Mouse (Mus musculus): Measurements from ENCODE around the gene Islr.
A peak's percentile ranks its signal among the peaks of the same experiment; 100 is the strongest.

Islr gene

GRCm38 (mm10) chr9:58196610-58197567, 7.2 kb downstream of the Islr start:
- no peak for DNase-seq (ENCODE audit: low read depth, low spot score)

GRCm38 (mm10) chr9:58196141-58196540, 8.0 kb downstream of the Islr start:
- no peak for DNase-seq (ENCODE audit: low read depth, low spot score)

GRCm38 (mm10) chr9:58195671-58196070, 8.4 kb downstream of the Islr start:
- no peak for DNase-seq (ENCODE audit: low read depth, low spot score)

- DNase-seq (ENCODE audit: low read depth, low spot score): no peak
These were observed 9.9 kb downstream of the Islr start for GRCm38 (mm10) chr9:58194222-58194621.

GRCm38 (mm10) chr9:58184456-58184855, 19.6 kb downstream of the Islr start:
- DNase-seq (ENCODE audit: low read depth, low spot score): no peak

- DNase-seq (ENCODE audit: low read depth, low spot score): no peak
These were observed 24.7 kb downstream of the Islr start for GRCm38 (mm10) chr9:58179390-58179789.

GRCm38 (mm10) chr9:58177165-58177564, 26.9 kb downstream of the Islr start:
- DNase-seq (ENCODE audit: low read depth, low spot score): no peak

GRCm38 (mm10) chr9:58175745-58176487, 28.2 kb downstream of the Islr start:
- no peak for DNase-seq (ENCODE audit: low read depth, low spot score)

GRCm38 (mm10) chr9:58174818-58175251, 29.3 kb downstream of the Islr start:
- no peak for DNase-seq (ENCODE audit: low read depth, low spot score)

- DNase-seq (ENCODE audit: low read depth, low spot score): no peak
These were observed 31.2 kb downstream of the Islr start for GRCm38 (mm10) chr9:58172863-58173262.

GRCm38 (mm10) chr9:58169426-58169825, 34.7 kb downstream of the Islr start:
- no peak for DNase-seq (ENCODE audit: low read depth, low spot score)

- DNase-seq (ENCODE audit: low read depth, low spot score): no peak
These were observed 35.2 kb downstream of the Islr start for GRCm38 (mm10) chr9:58168880-58169279.

GRCm38 (mm10) chr9:58165779-58166178, 38.3 kb downstream of the Islr start:
- DNase-seq (ENCODE audit: low read depth, low spot score): no peak

- DNase-seq (ENCODE audit: low read depth, low spot score): no peak
These were observed 41.0 kb downstream of the Islr start for GRCm38 (mm10) chr9:58163146-58163545.

GRCm38 (mm10) chr9:58162173-58162572, 41.9 kb downstream of the Islr start:
- no peak for DNase-seq (ENCODE audit: low read depth, low spot score)

GRCm38 (mm10) chr9:58160315-58160714, 43.8 kb downstream of the Islr start:
- peak; percentile 48 for DNase-seq (ENCODE audit: low read depth, low spot score)

GRCm38 (mm10) chr9:58159855-58160254, 44.3 kb downstream of the Islr start:
- DNase-seq (ENCODE audit: low read depth, low spot score): no peak

GRCm38 (mm10) chr9:58158541-58159311, 45.4 kb downstream of the Islr start:
- no peak for DNase-seq (ENCODE audit: low read depth, low spot score)

- DNase-seq (ENCODE audit: low read depth, low spot score): no peak
These were observed 46.3 kb downstream of the Islr start for GRCm38 (mm10) chr9:58157838-58158237.

GRCm38 (mm10) chr9:58156819-58157560, 47.1 kb downstream of the Islr start:
- no peak for DNase-seq (ENCODE audit: low read depth, low spot score)

GRCm38 (mm10) chr9:58155366-58155765, 48.7 kb downstream of the Islr start:
- DNase-seq (ENCODE audit: low read depth, low spot score): no peak

All from A20 (cell line).